Mouse (Mus musculus): ENCODE measurements around the gene Ddx11.
A peak's percentile ranks its signal among the peaks of the same experiment; 100 is the strongest.
"Not testable (repeated sequence)": the region's sequence is repeated elsewhere in the genome, so short reads cannot be mapped to it uniquely, and the experiment has no call there.

Gene Ddx11

GRCm38 (mm10) chr17:66112166-66112565 lies 11.2 kb upstream of the Ddx11 start:
- no peak for DNase-seq (ENCODE audit: low read depth, low spot score)

GRCm38 (mm10) chr17:66118991-66119390 lies 4.3 kb upstream of the Ddx11 start:
- no peak for DNase-seq (ENCODE audit: low read depth, low spot score)

GRCm38 (mm10) chr17:66120701-66121100 lies 2.6 kb upstream of the Ddx11 start:
- no peak for DNase-seq (ENCODE audit: low read depth, low spot score)

GRCm38 (mm10) chr17:66123816-66124610 lies 693 bp downstream of the Ddx11 start:
- peak; percentile 43 for DNase-seq (ENCODE audit: low read depth, low spot score)

GRCm38 (mm10) chr17:66125211-66125610 lies 1.9 kb downstream of the Ddx11 start:
- peak; percentile 25 for DNase-seq (ENCODE audit: low read depth, low spot score)

GRCm38 (mm10) chr17:66130371-66130770 lies 7.1 kb downstream of the Ddx11 start:
- no peak for DNase-seq (ENCODE audit: low read depth, low spot score)

GRCm38 (mm10) chr17:66131212-66131611 lies 7.9 kb downstream of the Ddx11 start:
- DNase-seq (ENCODE audit: low read depth, low spot score): peak; percentile 90

- DNase-seq (ENCODE audit: low read depth, low spot score): not testable (repeated sequence)
Observed at GRCm38 (mm10) chr17:66152706-66153662, 29.7 kb downstream of the Ddx11 start.

GRCm38 (mm10) chr17:66153735-66154423 lies 30.6 kb downstream of the Ddx11 start:
- not testable (repeated sequence) for DNase-seq (ENCODE audit: low read depth, low spot score)

- DNase-seq (ENCODE audit: low read depth, low spot score): peak; percentile 59
Observed at GRCm38 (mm10) chr17:66154876-66155275, 31.6 kb downstream of the Ddx11 start.

GRCm38 (mm10) chr17:66158271-66158670 lies 35.0 kb downstream of the Ddx11 start:
- no peak for DNase-seq (ENCODE audit: low read depth, low spot score)

GRCm38 (mm10) chr17:66167141-66167540 lies 43.8 kb downstream of the Ddx11 start:
- not testable (repeated sequence) for DNase-seq (ENCODE audit: low read depth, low spot score)

GRCm38 (mm10) chr17:66170971-66171370 lies 47.7 kb downstream of the Ddx11 start:
- not testable (repeated sequence) for DNase-seq (ENCODE audit: low read depth, low spot score)

- peak; percentile 37 for DNase-seq (ENCODE audit: low read depth, low spot score)
Observed at GRCm38 (mm10) chr17:66190577-66190976, 67.3 kb downstream of the Ddx11 start.

GRCm38 (mm10) chr17:66197041-66197440 lies 73.7 kb downstream of the Ddx11 start:
- DNase-seq (ENCODE audit: low read depth, low spot score): no peak

Data from R1 (cell line).